Mouse (Mus musculus): Measurements from ENCODE around the gene Zc3h12c.

GRCm38 (mm10) chr9:52132771-52133170, 35.6 kb downstream of the Zc3h12c start:
- TF ChIP-seq CTCF (IDR thresholded peaks at IDR 0.05; ENCODE audit: borderline replicate concordance, insufficient read depth, low read depth, low read length), result no peak
- no peak for TF ChIP-seq POLR2A (IDR thresholded peaks at IDR 0.05; ENCODE audit: borderline replicate concordance, insufficient read depth, low read length)

Data from cerebellum, adult 2 months (tissue).